Comparison of ENCODE assay signal across 8 mouse cellular contexts in genomic region chr2:174076433-174076824, GRCm38 (mm10). TPM values are rescaled to one million over a fixed set of nuclear protein-coding genes. Genes with fewer than 3 reads are reported as not detected.
DNase-seq lines count a peak whose midpoint lies in the region; ATAC-seq and TF ChIP-seq lines count a peak whose summit lies in the region.

No protein-coding gene starts in this region.

- intact Hi-C loops in left cerebral cortex, postnatal 36 days (cut with DNase I), result loop anchor here (5.0 to 10.0 kb wide), 4 partner anchors 36 to 492 kb away; partner anchors contain the start of gene Npepl1

- no peak for TF ChIP-seq CTCF in lung, postnatal 0 days (IDR thresholded peaks at IDR 0.05)

- peak overlapping the region; percentile 95 for H3K27ac ChIP-seq in lung, postnatal 0 days (ENCODE audit: low read length)

- H3K4me3 ChIP-seq in erythroblast, embryonic 14.5 days (replicated peaks), result peak overlapping the region; percentile 93
- H3K4me3 ChIP-seq in lung, postnatal 0 days (ENCODE audit: low read depth, low read length), result peak overlapping the region; percentile 87

- H3K27me3 ChIP-seq in erythroblast, embryonic 14.5 days (ENCODE audit: control insufficient read depth), result peaks cover 21% of the 10 kb centered on the region
- no peaks in the 10 kb centered on the region for H3K27me3 ChIP-seq in lung, postnatal 0 days (replicated peaks; ENCODE audit: insufficient read depth, low read length)

- peak overlapping the region; percentile 58 for H3K9ac ChIP-seq in lung, postnatal 0 days (replicated peaks; ENCODE audit: low read depth)

- H3K9me3 ChIP-seq in erythroblast, embryonic 14.5 days (ENCODE audit: control insufficient read depth, low read length), result no peaks in the 10 kb centered on the region
- no peaks in the 10 kb centered on the region for H3K9me3 ChIP-seq in lung, postnatal 0 days (ENCODE audit: low read length)

- no peak for ATAC-seq in erythroblast, adult 5-6 weeks (replicated peaks; ENCODE audit: low FRiP score, poor library complexity, severe bottlenecking)
- peak; percentile 44 for ATAC-seq in lung, postnatal 0 days
- ATAC-seq in hematopoietic stem cell, adult 5-6 weeks (replicated peaks in 1 of 2; ENCODE audit: insufficient read depth in 1 of 2, low FRiP score in 2 of 2, low TSS enrichment in 1 of 2, low read depth in 1 of 2, poor library complexity in 2 of 2, severe bottlenecking in 2 of 2), result peak; percentile 42 to 44
- peak; percentile 37 for ATAC-seq in megakaryocyte progenitor cell, adult 5-6 weeks (replicated peaks; ENCODE audit: poor library complexity)

- WGBS in lung, postnatal 0 days, result 2% methylated on average over 22 of the region's 22 CpGs

- peaks cover 36% of the 10 kb centered on the region for H3K4me1 ChIP-seq in erythroblast, embryonic 14.5 days (ENCODE audit: control insufficient read depth)
- peaks cover 14% of the 10 kb centered on the region; the same call in 1 of the 2 replicates for H3K4me1 ChIP-seq in lung, postnatal 0 days (ENCODE audit: insufficient read depth, low read depth, low read length)

- no peak for DNase-seq in lung, postnatal 0 days (ENCODE audit: low spot score)
- no peak for DNase-seq in lung, postnatal 4 days
- DNase-seq in urinary bladder, postnatal 10 days (ENCODE audit: low spot score), result no peak
- DNase-seq in left cerebral cortex, postnatal 36 days (ENCODE audit: low spot score in 2 of 2), result no peak

- H3K36me3 ChIP-seq in erythroblast, embryonic 14.5 days (ENCODE audit: control insufficient read depth), result no peaks in the 10 kb centered on the region; the same call in 1 of the 2 replicates
- H3K36me3 ChIP-seq in lung, postnatal 0 days (ENCODE audit: insufficient read depth, low read length), result no peaks in the 10 kb centered on the region

- peak overlapping the region; percentile 96 for H3K4me2 ChIP-seq in lung, postnatal 0 days (replicated peaks; ENCODE audit: low read depth, low read length)

- TF ChIP-seq EP300 in lung, postnatal 0 days (IDR thresholded peaks at IDR 0.05), result no peak

RNA-seq across cellular contexts. Expression of gene Stx16, which starts 0.3 kb away (rescaled TPM):
- polyA plus RNA-seq in erythroblast, embryonic 14.5 days (2012), result 0.88 and 1.2 TPM in 2 replicates
- 2.1 and 6.1 TPM in 2 replicates for total RNA-seq in erythroblast, adult 5-6 weeks (2015; ENCODE audit: low replicate concordance)
- 7.1 and 8.5 TPM in 2 replicates for total RNA-seq in erythroblast, adult 5-6 weeks (2017; ENCODE audit: low replicate concordance)
- polyA plus RNA-seq in lung, postnatal 0 days (2015; fragmentation: Nextera tagmentation; extraction: Ambion mirVana), result 5.2 and 7.3 TPM in 2 replicates
- 44.5 and 46.3 TPM in 2 replicates for total RNA-seq in hematopoietic stem cell, adult 5-6 weeks (2017)
- total RNA-seq in megakaryocyte progenitor cell, adult 5-6 weeks (2015), result 26.6 and 29.2 TPM in 2 replicates
- total RNA-seq in megakaryocyte progenitor cell, adult 5-6 weeks (2017), result 19.8 and 30.1 TPM in 2 replicates
- 10 to 100 TPM; 51.0 to 65.6 TPM for total RNA-seq in left cerebral cortex, postnatal 36 days (2021)

RNA-seq across cellular contexts. Expression of gene Npepl1, which starts 33.7 kb away (rescaled TPM):
- 2.3 and 2.5 TPM in 2 replicates for polyA plus RNA-seq in erythroblast, embryonic 14.5 days (2012)
- 4.6 and 11.0 TPM in 2 replicates for total RNA-seq in erythroblast, adult 5-6 weeks (2015; ENCODE audit: low replicate concordance)
- total RNA-seq in erythroblast, adult 5-6 weeks (2017; ENCODE audit: low replicate concordance), result 2.0 and 4.3 TPM in 2 replicates
- 58.0 and 60.2 TPM in 2 replicates for polyA plus RNA-seq in lung, postnatal 0 days (2015; fragmentation: Nextera tagmentation; extraction: Ambion mirVana)
- 37.7 and 42.7 TPM in 2 replicates for total RNA-seq in hematopoietic stem cell, adult 5-6 weeks (2017)
- total RNA-seq in megakaryocyte progenitor cell, adult 5-6 weeks (2015), result 46.8 and 49.6 TPM in 2 replicates
- 28.2 and 31.7 TPM in 2 replicates for total RNA-seq in megakaryocyte progenitor cell, adult 5-6 weeks (2017)
- total RNA-seq in left cerebral cortex, postnatal 36 days (2021), result 10 to 100 TPM; 12.1 to 12.4 TPM
